Comparison of ENCODE assay signal across 10 mouse cellular contexts in the genomic region with DNA sequence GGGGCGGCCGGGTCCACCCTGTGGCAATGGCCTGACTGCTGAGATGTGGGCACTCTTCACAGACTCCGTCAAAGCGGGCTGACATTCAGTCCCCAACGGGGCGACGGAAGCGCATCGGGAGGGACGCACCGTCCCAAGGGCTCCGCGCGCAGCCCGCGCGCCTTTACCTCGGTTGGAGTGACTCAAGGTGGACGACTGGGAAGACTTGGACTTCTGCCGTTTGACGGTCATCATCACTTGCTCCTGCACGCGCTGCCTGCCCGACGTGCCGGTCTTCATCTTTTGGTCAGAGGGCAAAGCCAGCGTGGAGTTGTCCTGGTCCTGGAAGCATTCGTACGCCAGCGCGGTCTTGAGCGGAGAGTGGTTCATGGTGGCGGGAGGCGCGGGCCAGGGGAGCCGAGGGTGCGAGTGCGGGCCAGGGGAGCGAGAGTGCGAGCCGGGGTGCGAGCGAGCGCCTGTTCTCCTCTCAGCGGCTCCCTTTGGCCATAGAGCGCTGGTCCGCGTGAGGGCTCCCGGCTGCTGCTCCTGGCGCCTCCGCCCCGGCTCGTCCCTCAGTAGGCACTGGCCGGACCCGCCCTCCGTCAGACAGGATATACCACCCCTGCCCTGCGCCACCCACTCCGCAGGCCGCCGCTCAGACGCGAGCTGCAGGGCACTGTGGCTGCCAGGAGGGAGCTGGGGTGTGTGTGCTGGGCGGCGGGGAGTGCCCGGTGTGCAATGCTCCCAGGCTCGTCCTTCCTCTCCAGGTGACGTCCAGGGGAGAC. TPM values are rescaled to one million over a fixed set of nuclear protein-coding genes. Genes with fewer than 3 reads are reported as not detected.
A peak's percentile ranks its signal among the peaks of the same experiment; 100 is the strongest.
DNase-seq lines count a peak whose midpoint lies in the region; ATAC-seq lines count a peak whose summit lies in the region.
"Had no signal": no experiment of that assay in that cellular context is flagged by ENCODE, and none has a peak within 500 bp of the region (broad histone marks: within the 10 kb centered on the region; RNA-seq: fewer than 3 reads in every experiment).

A gene (minus strand): TSS at position 564 of the 764 bp plus-strand sequence.

- no peak within 1 kb of the TSS for H3K27ac ChIP-seq in heart, embryonic 16.5 days (ENCODE audit: low read length)
- H3K27ac ChIP-seq in hindbrain, embryonic 14.5 days, result no peak within 1 kb of the TSS
- no peak within 1 kb of the TSS for H3K27ac ChIP-seq in midbrain, embryonic 15.5 days

- H3K36me3 ChIP-seq in heart, embryonic 16.5 days (ENCODE audit: control insufficient read depth, insufficient read depth), result no peaks in the 10 kb centered on the region
- no peaks in the 10 kb centered on the region for H3K36me3 ChIP-seq in hindbrain, embryonic 14.5 days (replicated peaks; ENCODE audit: control insufficient read depth, insufficient read depth)
- H3K36me3 ChIP-seq in midbrain, embryonic 15.5 days (replicated peaks), result no peaks in the 10 kb centered on the region

- H3K9me3 ChIP-seq in heart, embryonic 16.5 days (replicated peaks; ENCODE audit: control insufficient read depth, low read length), result no peaks in the 10 kb centered on the region
- no peaks in the 10 kb centered on the region for H3K9me3 ChIP-seq in hindbrain, embryonic 14.5 days (ENCODE audit: control insufficient read depth, low read length)
- no peaks in the 10 kb centered on the region for H3K9me3 ChIP-seq in midbrain, embryonic 15.5 days

- H3K4me1 ChIP-seq in heart, embryonic 16.5 days (ENCODE audit: control insufficient read depth, insufficient read depth, low read length), result no peaks in the 10 kb centered on the region
- H3K4me1 ChIP-seq in hindbrain, embryonic 14.5 days (replicated peaks; ENCODE audit: control insufficient read depth, insufficient read depth, low read length), result no peaks in the 10 kb centered on the region; the same call in 1 of the 2 replicates
- peaks cover 8% of the 10 kb centered on the region for H3K4me1 ChIP-seq in midbrain, embryonic 15.5 days

- peaks cover 87% of the 10 kb centered on the region for H3K27me3 ChIP-seq in heart, embryonic 16.5 days (ENCODE audit: control insufficient read depth, insufficient read depth, low read length)
- peaks cover 69% of the 10 kb centered on the region for H3K27me3 ChIP-seq in hindbrain, embryonic 14.5 days (ENCODE audit: control insufficient read depth, insufficient read depth, low read length)
- H3K27me3 ChIP-seq in midbrain, embryonic 15.5 days (replicated peaks), result peaks cover 60% of the 10 kb centered on the region

- peak within 1 kb of the TSS; percentile 10; the same call in 1 of the 2 replicates for H3K9ac ChIP-seq in heart, embryonic 16.5 days (ENCODE audit: low read length)
- no peak within 1 kb of the TSS for H3K9ac ChIP-seq in hindbrain, embryonic 14.5 days
- peak within 1 kb of the TSS; percentile 12; the same call in 1 of the 2 replicates for H3K9ac ChIP-seq in midbrain, embryonic 15.5 days

- ATAC-seq in heart, embryonic 16.5 days (replicated peaks; ENCODE audit: extremely low read depth, insufficient read depth, low FRiP score), result 0 out of 2 replicates have a peak, but pooled peaks have one; percentile 28
- ATAC-seq in hindbrain, embryonic 14.5 days (ENCODE audit: low FRiP score), result no peak
- ATAC-seq in midbrain, embryonic 15.5 days (replicated peaks), result no peak
- ATAC-seq in CD4-positive, CD25-positive, alpha-beta regulatory T cell, adult 4 months, result no peak

- peak within 1 kb of the TSS; percentile 52 for H3K4me2 ChIP-seq in heart, embryonic 16.5 days (ENCODE audit: low read depth, low read length)
- H3K4me2 ChIP-seq in hindbrain, embryonic 14.5 days (replicated peaks), result peak within 1 kb of the TSS; percentile 38
- peak within 1 kb of the TSS; percentile 47 for H3K4me2 ChIP-seq in midbrain, embryonic 15.5 days

- DNase-seq in heart, postnatal 36 days, result no peak
- peak; percentile 27 for DNase-seq in Muller cell, postnatal 12 days (ENCODE audit: inconsistent ontology term)
- DNase-seq in hindbrain, embryonic 14.5 days (ENCODE audit: low spot score), result no peak
- DNase-seq in left cerebral cortex, adult 8-10 months (ENCODE audit: low spot score in 2 of 2), result no peak
- no peak for DNase-seq in adrenal gland, postnatal 4 days (ENCODE audit: low spot score in 2 of 2)

- intact Hi-C loops in heart, postnatal 36 days (cut with DNase I), result no loop called here

- 2% methylated on average over 66 of the region's 67 CpGs for WGBS in heart, embryonic 16.5 days
- under 1% methylated on average over 61 of the region's 67 CpGs for WGBS in hindbrain, embryonic 14.5 days
- under 1% methylated on average over 67 of the region's 67 CpGs for WGBS in midbrain, embryonic 15.5 days

- H3K4me3 ChIP-seq in heart, embryonic 16.5 days (ENCODE audit: low read length), result peak within 1 kb of the TSS; percentile 44
- peak within 1 kb of the TSS; percentile 20 for H3K4me3 ChIP-seq in hindbrain, embryonic 14.5 days (replicated peaks; ENCODE audit: low read length)
- H3K4me3 ChIP-seq in midbrain, embryonic 15.5 days, result peak within 1 kb of the TSS; percentile 29
- H3K4me3 ChIP-seq: erythroblast, embryonic 14.5 days had no signal

RNA-seq across cellular contexts. Expression of the gene that starts here (rescaled TPM):
- 0.71 and 1.1 TPM in 2 replicates for polyA plus RNA-seq in heart, embryonic 16.5 days (2015; fragmentation: Nextera tagmentation; extraction: Ambion mirVana)
- not detected for total RNA-seq in heart, postnatal 36 days (2021)
- polyA plus RNA-seq in hindbrain, embryonic 14.5 days (2014; fragmentation: Nextera tagmentation; extraction: Ambion mirVana), result not detected in 2 replicates
- polyA plus RNA-seq in midbrain, embryonic 15.5 days (2015; fragmentation: Nextera tagmentation; extraction: Ambion mirVana), result 0.05 and 0.25 TPM in 2 replicates
- under 1 TPM; 0.17 to 0.36 (median 0.20) TPM for total RNA-seq in left cerebral cortex, adult 8-10 months (2022)
- not detected for polyA plus RNA-seq in CD4-positive, CD25-positive, alpha-beta regulatory T cell, adult 4 months (2017; shearing (Covaris generic))
- not detected for total RNA-seq in adrenal gland, postnatal 4 days (2021)
- total RNA-seq: MEL had no signal
- polyA plus RNA-seq: erythroblast, embryonic 14.5 days had no signal
